Mouse (Mus musculus): ENCODE data around the gene Gucy1b2. TPM values are rescaled to one million over a fixed set of nuclear protein-coding genes. Genes with fewer than 3 reads are reported as not detected.

Gene Gucy1b2
- polyA plus RNA-seq, 1 experiment from 2014 or later = 1.6 TPM

GRCm38 (mm10) chr14:62464966-62465365 is 8.9 kb upstream of the Gucy1b2 start:
- H3K9me3 ChIP-seq = no peaks in the 10 kb centered on the region
- no peak overlapping the region for H3K27ac ChIP-seq
- no peak overlapping the region for H3K4me3 ChIP-seq (replicated peaks)
- WGBS = 22% methylated on average over 9 of the region's 9 CpGs
- H3K27me3 ChIP-seq = no peaks in the 10 kb centered on the region
- H3K4me2 ChIP-seq (replicated peaks) = peak overlapping the region; percentile 12; the same call in 1 of the 2 replicates
- ATAC-seq = no peak
- H3K9ac ChIP-seq (replicated peaks) = no peak overlapping the region
- H3K36me3 ChIP-seq = no peaks in the 10 kb centered on the region
- H3K4me1 ChIP-seq (replicated peaks) = peaks cover 9% of the 10 kb centered on the region; the same call in 1 of the 2 replicates

GRCm38 (mm10) chr14:62459541-62459940 is 3.5 kb upstream of the Gucy1b2 start:
- H3K4me3 ChIP-seq (replicated peaks) = no peak overlapping the region
- H3K36me3 ChIP-seq = no peaks in the 10 kb centered on the region
- WGBS = 69% methylated on average over 11 of the region's 11 CpGs
- peaks cover 25% of the 10 kb centered on the region for H3K4me1 ChIP-seq (replicated peaks)
- H3K4me2 ChIP-seq (replicated peaks) = no peak overlapping the region
- ATAC-seq = no peak
- H3K27ac ChIP-seq = no peak overlapping the region
- no peaks in the 10 kb centered on the region for H3K9me3 ChIP-seq
- H3K27me3 ChIP-seq = no peaks in the 10 kb centered on the region
- no peak overlapping the region for H3K9ac ChIP-seq (replicated peaks)

- Histone ChIP-seq H3K9me3 (no peaks in the 10 kb centered on the region), H3K9ac (replicated peaks) (no peak overlapping the region), H3K27ac (no peak overlapping the region), H3K4me3 (replicated peaks) (no peak overlapping the region), H3K36me3 (no peaks in the 10 kb centered on the region), H3K4me2 (replicated peaks) (peak overlapping the region; percentile 23; the same call in 1 of the 2 replicates), H3K27me3 (no peaks in the 10 kb centered on the region), H3K4me1 (replicated peaks) (peaks cover 26% of the 10 kb centered on the region)
- peak; percentile 78 for ATAC-seq
- 19% methylated on average over 22 of the region's 22 CpGs for WGBS
Observed at GRCm38 (mm10) chr14:62457420-62458181, 1.5 kb upstream of the Gucy1b2 start.

- H3K9me3 ChIP-seq = no peaks in the 10 kb centered on the region
- no peaks in the 10 kb centered on the region for H3K36me3 ChIP-seq
- no peak overlapping the region for H3K4me3 ChIP-seq (replicated peaks)
- no peak overlapping the region for H3K4me2 ChIP-seq (replicated peaks)
- H3K27ac ChIP-seq = no peak overlapping the region
- H3K27me3 ChIP-seq = no peaks in the 10 kb centered on the region
- peaks cover 26% of the 10 kb centered on the region for H3K4me1 ChIP-seq (replicated peaks)
- peak; percentile 34; the same call in 1 of the 2 replicates for ATAC-seq
- WGBS = 64% methylated on average over 5 of the region's 5 CpGs
- H3K9ac ChIP-seq (replicated peaks) = no peak overlapping the region
Observed at GRCm38 (mm10) chr14:62455570-62455879, 564 bp downstream of the Gucy1b2 start.

GRCm38 (mm10) chr14:62454760-62455569 is 1.1 kb downstream of the Gucy1b2 start:
- Histone ChIP-seq H3K4me3 (replicated peaks) (no peak overlapping the region), H3K9me3 (no peaks in the 10 kb centered on the region), H3K27me3 (no peaks in the 10 kb centered on the region), H3K27ac (peak overlapping the region; percentile 53; the same call in 1 of the 2 replicates), H3K4me2 (replicated peaks) (no peak overlapping the region), H3K4me1 (replicated peaks) (peaks cover 26% of the 10 kb centered on the region), H3K36me3 (no peaks in the 10 kb centered on the region), H3K9ac (replicated peaks) (0 out of 2 replicates have a peak overlapping the region, but pooled peaks have one; percentile 3)
- 48% methylated on average over 9 of the region's 9 CpGs for WGBS
- peak; percentile 55; the same call in 1 of the 2 replicates for ATAC-seq

GRCm38 (mm10) chr14:62454136-62454535 is 2.0 kb downstream of the Gucy1b2 start:
- WGBS = 63% methylated on average over 3 of the region's 3 CpGs
- H3K4me1 ChIP-seq (replicated peaks) = peaks cover 26% of the 10 kb centered on the region
- H3K9ac ChIP-seq (replicated peaks) = no peak overlapping the region
- no peak overlapping the region for H3K4me2 ChIP-seq (replicated peaks)
- H3K27me3 ChIP-seq = no peaks in the 10 kb centered on the region
- no peak overlapping the region for H3K4me3 ChIP-seq (replicated peaks)
- no peak for ATAC-seq
- no peaks in the 10 kb centered on the region for H3K36me3 ChIP-seq
- H3K9me3 ChIP-seq = no peaks in the 10 kb centered on the region
- 0 out of 2 replicates have a peak overlapping the region, but pooled peaks have one; percentile 53 for H3K27ac ChIP-seq

GRCm38 (mm10) chr14:62453276-62453675 is 2.8 kb downstream of the Gucy1b2 start:
- Histone ChIP-seq H3K4me1 (replicated peaks) (peaks cover 26% of the 10 kb centered on the region), H3K36me3 (no peaks in the 10 kb centered on the region), H3K9ac (replicated peaks) (no peak overlapping the region), H3K9me3 (no peaks in the 10 kb centered on the region), H3K4me2 (replicated peaks) (no peak overlapping the region), H3K27ac (no peak overlapping the region), H3K4me3 (replicated peaks) (no peak overlapping the region), H3K27me3 (no peaks in the 10 kb centered on the region)
- WGBS = 79% methylated on average over 11 of the region's 11 CpGs
- no peak for ATAC-seq

- Histone ChIP-seq H3K36me3 (no peaks in the 10 kb centered on the region), H3K4me1 (replicated peaks) (peaks cover 12% of the 10 kb centered on the region), H3K4me2 (replicated peaks) (no peak overlapping the region), H3K9ac (replicated peaks) (no peak overlapping the region), H3K4me3 (replicated peaks) (no peak overlapping the region), H3K27me3 (no peaks in the 10 kb centered on the region), H3K27ac (no peak overlapping the region), H3K9me3 (no peaks in the 10 kb centered on the region)
- 92% methylated on average over 1 of the region's 1 CpGs for WGBS
- ATAC-seq = no peak
Observed at GRCm38 (mm10) chr14:62450706-62451105, 5.4 kb downstream of the Gucy1b2 start.

GRCm38 (mm10) chr14:62447214-62447548 is 8.9 kb downstream of the Gucy1b2 start:
- H3K4me2 ChIP-seq (replicated peaks) = no peak overlapping the region
- no peaks in the 10 kb centered on the region for H3K36me3 ChIP-seq
- no peaks in the 10 kb centered on the region for H3K9me3 ChIP-seq
- H3K4me3 ChIP-seq (replicated peaks) = no peak overlapping the region
- ATAC-seq = peak; percentile 48; the same call in 1 of the 2 replicates
- 80% methylated on average over 3 of the region's 3 CpGs for WGBS
- no peaks in the 10 kb centered on the region for H3K27me3 ChIP-seq
- no peak overlapping the region for H3K9ac ChIP-seq (replicated peaks)
- H3K27ac ChIP-seq = no peak overlapping the region
- no peaks in the 10 kb centered on the region for H3K4me1 ChIP-seq (replicated peaks)

- H3K27ac ChIP-seq = no peak overlapping the region
- H3K27me3 ChIP-seq = no peaks in the 10 kb centered on the region
- no peaks in the 10 kb centered on the region for H3K4me1 ChIP-seq (replicated peaks)
- H3K4me3 ChIP-seq (replicated peaks) = no peak overlapping the region
- 82% methylated on average over 7 of the region's 7 CpGs for WGBS
- no peaks in the 10 kb centered on the region for H3K9me3 ChIP-seq
- no peak overlapping the region for H3K9ac ChIP-seq (replicated peaks)
- H3K4me2 ChIP-seq (replicated peaks) = no peak overlapping the region
- no peak for ATAC-seq
- no peaks in the 10 kb centered on the region for H3K36me3 ChIP-seq
Observed at GRCm38 (mm10) chr14:62446385-62447213, 9.5 kb downstream of the Gucy1b2 start.

GRCm38 (mm10) chr14:62443840-62444430 is 12.2 kb downstream of the Gucy1b2 start:
- Histone ChIP-seq H3K4me3 (replicated peaks) (no peak overlapping the region), H3K9me3 (no peaks in the 10 kb centered on the region), H3K4me2 (replicated peaks) (no peak overlapping the region), H3K4me1 (replicated peaks) (no peaks in the 10 kb centered on the region), H3K27me3 (no peaks in the 10 kb centered on the region), H3K27ac (no peak overlapping the region), H3K9ac (replicated peaks) (no peak overlapping the region), H3K36me3 (no peaks in the 10 kb centered on the region)
- 86% methylated on average over 6 of the region's 6 CpGs for WGBS
- ATAC-seq = no peak

All from midbrain, embryonic 13.5 days (tissue).